Mouse (Mus musculus): Measurements from ENCODE around the gene Olfr718-ps1. TPM values are rescaled to one million over a fixed set of nuclear protein-coding genes. Genes with fewer than 3 reads are reported as not detected.

Olfr718-ps1 gene
- total RNA-seq, 1 experiment from 2014 or later, result 0.15 TPM

DNA sequence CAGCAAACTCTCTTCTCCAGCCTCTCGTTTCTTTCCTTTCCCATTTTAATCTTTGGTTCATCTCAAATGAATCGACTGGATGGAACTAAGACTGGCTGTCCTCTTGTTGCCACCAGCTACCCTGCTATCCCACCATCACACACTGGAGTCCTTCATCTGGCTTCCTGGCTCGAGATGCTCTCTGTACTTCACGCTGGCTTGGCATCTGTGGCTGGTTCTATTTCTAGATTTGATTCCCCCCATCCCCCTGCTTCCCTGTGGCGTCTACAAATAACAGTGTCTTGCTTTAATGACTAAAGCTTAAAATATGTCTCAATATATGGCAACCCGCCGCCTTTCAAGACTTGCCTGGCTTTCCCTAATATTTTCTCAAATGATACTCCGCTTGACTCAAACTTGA is 19.5 kb downstream of the Olfr718-ps1 start:
- no peak for DNase-seq

GRCm38 (mm10) chr5:143126908-143127307 is 20.5 kb downstream of the Olfr718-ps1 start:
- DNase-seq, result no peak

GRCm38 (mm10) chr5:143126089-143126488 is 21.3 kb downstream of the Olfr718-ps1 start:
- no peak for DNase-seq

DNA sequence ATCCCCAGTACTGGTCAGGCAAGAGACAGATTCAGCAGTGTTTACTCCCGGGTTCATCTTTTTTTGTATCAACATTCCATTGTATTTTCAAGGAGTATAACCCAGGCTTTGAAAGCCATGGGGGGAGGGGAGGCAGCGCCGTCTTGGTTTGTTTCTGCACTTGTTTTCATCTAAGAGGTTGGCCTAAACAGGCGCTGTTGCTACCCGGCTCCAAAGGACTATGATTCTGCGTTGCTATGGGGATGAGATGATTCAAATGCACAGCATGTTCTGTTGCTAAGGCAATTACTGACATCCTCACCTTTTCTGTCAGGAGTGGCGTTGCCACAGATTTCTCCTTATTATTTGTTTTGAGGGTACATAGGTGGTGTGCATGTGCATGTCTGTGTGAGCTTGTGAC is 21.8 kb downstream of the Olfr718-ps1 start:
- DNase-seq, result no peak

DNA sequence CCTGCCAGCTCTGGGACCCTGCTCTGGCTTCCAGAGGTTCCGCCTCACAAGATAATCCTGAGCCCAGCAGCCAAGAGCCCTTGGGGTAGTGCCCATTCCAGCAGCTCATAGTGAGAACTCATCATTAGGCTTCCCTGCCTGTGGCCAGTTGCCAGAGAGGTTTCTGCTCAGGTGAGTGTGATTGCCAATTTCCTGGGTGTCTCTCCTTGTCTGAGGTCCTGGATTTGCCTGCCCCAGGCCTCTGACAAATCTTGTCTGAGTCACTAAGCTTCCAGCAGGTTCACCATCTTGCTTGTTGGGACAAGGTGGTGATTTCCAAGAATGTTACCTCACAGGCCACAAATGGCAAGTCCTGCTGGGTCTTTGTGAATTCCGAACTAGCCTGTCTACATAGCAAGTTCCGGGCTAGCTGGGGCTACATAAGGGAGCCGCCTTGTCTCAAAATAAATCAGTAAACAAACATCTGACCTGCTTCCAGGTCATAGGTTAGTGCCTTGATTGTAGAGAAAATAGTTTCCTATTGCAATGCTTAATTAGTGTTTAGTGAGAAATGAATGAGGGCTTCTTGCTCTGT is 22.5 kb downstream of the Olfr718-ps1 start:
- no peak for DNase-seq

- DNase-seq, result no peak
Measured at GRCm38 (mm10) chr5:143122673-143123072, 24.7 kb downstream of the Olfr718-ps1 start.

- DNase-seq, result no peak
Measured at GRCm38 (mm10) chr5:143122125-143122524, 25.3 kb downstream of the Olfr718-ps1 start.

GRCm38 (mm10) chr5:143112281-143113246 is 34.8 kb downstream of the Olfr718-ps1 start, which contains the start of gene Rnf216:
Gene Rnf216, minus strand, starts transcription at chr5:143112994.
- DNase-seq, result peak; percentile 93

DNA sequence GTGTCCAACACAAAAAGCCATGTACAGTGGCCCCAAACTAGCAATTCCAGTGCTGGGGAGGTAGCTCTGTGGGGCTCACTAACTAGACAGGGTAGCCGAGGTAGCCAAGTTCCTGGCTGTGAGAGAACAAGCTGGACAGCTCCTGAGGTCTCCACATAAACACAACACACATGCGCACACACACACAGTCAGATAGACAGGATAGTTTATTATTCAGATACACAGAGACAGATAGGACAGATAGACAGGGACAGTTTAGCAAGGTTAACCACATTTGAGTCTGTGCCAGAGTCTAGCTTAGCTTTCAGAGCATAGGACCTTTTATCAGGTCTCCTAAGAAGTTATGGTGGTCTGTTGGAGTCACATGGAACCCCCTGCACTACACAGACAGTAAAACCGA is 40.5 kb downstream of the Olfr718-ps1 start:
- DNase-seq, result no peak

DNA sequence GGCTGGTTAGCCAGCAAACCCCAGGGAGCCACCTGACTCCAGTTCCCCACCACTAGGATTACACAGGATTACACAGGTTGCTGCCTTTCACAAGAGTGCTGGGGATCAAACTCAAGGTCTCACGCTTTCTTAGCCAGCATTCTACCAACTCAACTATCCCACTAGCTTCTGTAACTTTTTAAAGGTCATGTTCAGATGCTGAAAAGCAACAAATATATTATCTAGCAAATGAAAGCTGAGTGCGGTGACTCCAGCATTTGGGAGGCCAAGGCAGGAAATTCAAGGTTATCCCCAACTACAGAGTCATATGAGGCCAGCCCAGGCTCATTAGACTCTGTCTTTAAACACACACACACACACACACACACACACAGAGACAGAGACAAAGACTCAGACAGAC is 44.1 kb downstream of the Olfr718-ps1 start:
- DNase-seq, result peak; percentile 18

- no peak for DNase-seq
Measured at GRCm38 (mm10) chr5:143101626-143102025, 45.8 kb downstream of the Olfr718-ps1 start.

- no peak for DNase-seq
Measured at GRCm38 (mm10) chr5:143095256-143095655, 52.1 kb downstream of the Olfr718-ps1 start.

- no peak for DNase-seq
Measured at GRCm38 (mm10) chr5:143092891-143093290, 54.5 kb downstream of the Olfr718-ps1 start.

DNA sequence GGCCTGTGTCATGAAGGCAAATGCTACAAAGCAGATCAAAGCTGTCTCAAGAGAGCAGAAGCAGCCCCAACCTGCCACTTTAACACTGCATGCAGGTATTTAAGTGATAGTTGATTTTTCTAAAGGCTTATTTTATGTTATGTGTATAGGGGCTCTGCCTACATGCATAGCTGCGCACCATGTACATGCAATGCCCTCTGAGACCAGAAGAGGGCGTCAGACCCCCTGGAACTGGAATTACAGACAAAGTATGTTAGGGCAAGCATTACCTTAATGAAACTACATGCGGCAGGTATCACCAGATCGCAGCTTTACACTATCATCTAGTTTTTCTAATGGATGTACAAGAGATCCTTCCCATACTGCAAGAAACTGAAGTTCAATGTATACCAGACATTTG is 62.5 kb downstream of the Olfr718-ps1 start:
- DNase-seq, result peak; percentile 54

Small RNA genes lying within 50 kb of the gene (microRNA-seq; reads per million reads assigned to microRNA genes)
- gene Gm44405, result 0 reads per million in 2 experiments

Other genes with a start within 250 kb of the Olfr718-ps1 start
- 2,846 and 3,181 TPM in 2 replicates for gene Actb, start 240.8 kb downstream of the Olfr718-ps1 start, total RNA-seq (2021)
- 36.1 and 51.3 TPM in 2 replicates for gene Fscn1, start 187.2 kb downstream of the Olfr718-ps1 start, total RNA-seq (2021)
- gene Rnf216, start 34.6 kb downstream of the Olfr718-ps1 start, total RNA-seq (2021), result 58.8 and 65.2 TPM in 2 replicates
- gene Rbak, start 33.2 kb upstream of the Olfr718-ps1 start, total RNA-seq (2021), result 17.3 and 18.5 TPM in 2 replicates
- not detected in 2 replicates for gene Spdye4b, start 33.4 kb upstream of the Olfr718-ps1 start, total RNA-seq (2021)
- not detected in 2 replicates for gene Spdye4a, start 79.3 kb upstream of the Olfr718-ps1 start, total RNA-seq (2021)
- gene Zfp12, start 87.6 kb upstream of the Olfr718-ps1 start, total RNA-seq (2021), result 22.3 and 22.9 TPM in 2 replicates
- gene Zfp316, start 122.4 kb upstream of the Olfr718-ps1 start, total RNA-seq (2021), result 7.4 and 11.6 TPM in 2 replicates
- 0.24 and 0.29 TPM in 2 replicates for gene Zfp853, start 146.0 kb upstream of the Olfr718-ps1 start, total RNA-seq (2021)
- 36.5 and 39.8 TPM in 2 replicates for gene E130309D02Rik, start 167.8 kb upstream of the Olfr718-ps1 start, total RNA-seq (2021)
- gene Zdhhc4, start 181.7 kb upstream of the Olfr718-ps1 start, total RNA-seq (2021), result 58.7 and 66.5 TPM in 2 replicates
- gene Grid2ip, start 209.8 kb upstream of the Olfr718-ps1 start, total RNA-seq (2021), result 0.73 and 0.95 TPM in 2 replicates